Mouse (Mus musculus): ENCODE measurements around the gene H2-Aa.

DNA sequence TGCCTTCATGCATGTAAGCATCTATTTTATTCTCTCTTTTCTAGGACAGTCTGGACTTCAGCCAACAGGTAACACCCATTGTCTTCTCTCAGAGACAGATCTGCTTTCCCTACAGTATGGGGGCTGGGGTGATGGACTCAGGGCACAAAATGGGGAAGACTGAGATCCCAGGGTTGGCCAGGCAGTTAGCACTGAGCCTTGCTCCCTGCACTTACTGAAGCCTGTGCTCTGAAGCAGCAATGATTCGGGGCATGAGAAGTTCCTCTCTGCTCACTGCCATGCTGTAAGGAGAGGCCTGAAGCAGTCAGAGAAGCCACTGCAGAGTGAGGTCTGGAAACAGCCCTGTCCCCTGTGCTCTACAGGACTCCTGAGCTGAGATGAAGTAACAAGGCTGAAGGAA lies 27.9 kb upstream of the H2-Aa start:
- TF ChIP-seq HCFC1 (IDR thresholded peaks at IDR 0.05; ENCODE audit: low read depth, low read length) (no peak), GATA1 (IDR thresholded peaks at IDR 0.05; ENCODE audit: low read depth, low read length) (no peak), CTCF (IDR thresholded peaks at IDR 0.05 in 2 of 3, conservative IDR thresholded peaks at IDR 0.05 in 1 of 3; ENCODE audit: control insufficient read depth in 1 of 3, insufficient read depth in 1 of 3, low read depth in 2 of 3, low read length in 3 of 3, poor library complexity in 1 of 3, severe bottlenecking in 1 of 3) (no peak), POLR2A (IDR thresholded peaks at IDR 0.05; ENCODE audit: control insufficient read depth in 1 of 2, insufficient read depth in 1 of 2, low read depth in 1 of 2, low read length in 2 of 2, poor library complexity in 1 of 2) (no peak), ZNF384 (IDR thresholded peaks at IDR 0.05; ENCODE audit: low read depth, low read length) (no peak), EP300 (IDR thresholded peaks at IDR 0.05; ENCODE audit: low read depth in 1 of 2, low read length in 2 of 2) (no peak), MAZ (IDR thresholded peaks at IDR 0.05; ENCODE audit: low read depth, low read length) (no peak), CHD1 (IDR thresholded peaks at IDR 0.05; ENCODE audit: low read depth, low read length) (no peak)

All from MEL (cell line).